Mouse (Mus musculus) heart, embryonic 13.5 days (tissue): ENCODE data around the gene Alg11. TPM values are rescaled to one million over a fixed set of nuclear protein-coding genes. Genes with fewer than 3 reads are reported as not detected.

Experiments used
- ATAC-seq: fragments of 200-750 bp; cut with Nextera tagmentation; 2 replicates; pipeline ENCODE4 v1.8.0; 2017; ENCODE audit warnings: moderate TSS enrichment; ENCODE audit not compliant: insufficient number of reproducible peaks, low FRiP score, low TSS enrichment; ENCODE audit errors: extremely low read depth
- H3K27ac ChIP-seq: fragments of 300-500 bp; sonication (generic); replicated peaks from 2 replicates; pipeline ENCODE4 v1.5.1; 2015; ENCODE audit warnings: moderate library complexity, mild to moderate bottlenecking, inconsistent platforms
- H3K27me3 ChIP-seq: fragments of 300-500 bp; sonication (generic); replicated peaks from 2 replicates; pipeline ENCODE4 v1.6.1; 2015; ENCODE audit warnings: mild to moderate bottlenecking, inconsistent platforms
- H3K36me3 ChIP-seq: fragments of 300-500 bp; sonication (generic); 2 replicates; pipeline ENCODE4 v1.6.1; 2015; ENCODE audit warnings: mild to moderate bottlenecking, inconsistent platforms
- H3K4me1 ChIP-seq: fragments of 300-500 bp; sonication (generic); 2 replicates; pipeline ENCODE4 v1.6.1; 2015; ENCODE audit warnings: inconsistent platforms
- H3K4me2 ChIP-seq: fragments of 300-500 bp; sonication (generic); 2 replicates; pipeline ENCODE4 v1.6.1; 2015; ENCODE audit warnings: inconsistent platforms, mild to moderate bottlenecking, moderate library complexity
- H3K4me3 ChIP-seq: fragments of 300-500 bp; sonication (generic); 2 replicates; pipeline ENCODE4 v1.5.1; 2015; ENCODE audit warnings: moderate library complexity, mild to moderate bottlenecking, inconsistent platforms
- H3K9ac ChIP-seq: fragments of 300-500 bp; sonication (generic); 2 replicates; pipeline ENCODE4 v1.6.1; 2015; ENCODE audit warnings: inconsistent platforms, mild to moderate bottlenecking, moderate library complexity
- H3K9me3 ChIP-seq: fragments of 300-500 bp; sonication (generic); 2 replicates; pipeline ENCODE4 v1.6.1; 2016; ENCODE audit warnings: inconsistent platforms
- WGBS: fragments of 180-500 bp; shearing (Covaris S2); methylation state at CpG from one replicate; pipeline ENCODE4 v1.1.7; 2015; ENCODE audit warnings: mixed read lengths; 5-methylcytosine and 5-hydroxymethylcytosine counted together
- polyA plus RNA-seq: library from polyadenylated mRNA; unstranded; fragments of >200 nt; fragmentation: Nextera tagmentation; extraction: Ambion mirVana; gene quantifications from 2 replicates; pipeline ENCODE4 v1.2.1, GENCODE M21; 2015

Gene Alg11
- polyA plus RNA-seq: 21.8 and 23.0 TPM in 2 replicates

- H3K36me3 ChIP-seq: peaks cover 35% of the 10 kb centered on the region
- ATAC-seq: peak; percentile 100
- H3K4me3 ChIP-seq: peak within 1 kb of the TSS; percentile 75
- H3K9ac ChIP-seq: peak within 1 kb of the TSS; percentile 83
- H3K4me1 ChIP-seq: peaks cover 6% of the 10 kb centered on the region
- H3K4me2 ChIP-seq: peak within 1 kb of the TSS; percentile 84
- WGBS: under 1% methylated on average over 32 of the region's 36 CpGs
- H3K27me3 ChIP-seq: peaks cover 27% of the 10 kb centered on the region
- H3K27ac ChIP-seq: peak within 1 kb of the TSS; percentile 40; the same call in 1 of the 2 replicates
- H3K9me3 ChIP-seq: no peaks in the 10 kb centered on the region
These were observed at the start of gene Alg11 for GRCm38 (mm10) chr8:22060446-22060889. Alg11 (plus strand) TSS chr8:22060721.

- Histone ChIP-seq H3K36me3 (no peaks in the 10 kb centered on the region), H3K27ac (no peak overlapping the region), H3K9me3 (no peaks in the 10 kb centered on the region), H3K4me1 (no peaks in the 10 kb centered on the region), H3K4me2 (no peak overlapping the region), H3K4me3 (no peak overlapping the region), H3K9ac (no peak overlapping the region), H3K27me3 (no peaks in the 10 kb centered on the region)
- ATAC-seq: no peak
- 78% methylated on average over 24 of the region's 24 CpGs for WGBS
These were observed 47.4 kb upstream of the Alg11 start for GRCm38 (mm10) chr8:22013034-22013707.

GRCm38 (mm10) chr8:22017731-22018130 lies 42.8 kb upstream of the Alg11 start:
- H3K9ac ChIP-seq: no peak overlapping the region
- no peaks in the 10 kb centered on the region for H3K36me3 ChIP-seq
- H3K27ac ChIP-seq: no peak overlapping the region
- no peaks in the 10 kb centered on the region for H3K4me1 ChIP-seq
- H3K4me3 ChIP-seq: no peak overlapping the region
- 76% methylated on average over 7 of the region's 7 CpGs for WGBS
- no peaks in the 10 kb centered on the region for H3K9me3 ChIP-seq
- no peak for ATAC-seq
- no peak overlapping the region for H3K4me2 ChIP-seq
- H3K27me3 ChIP-seq: no peaks in the 10 kb centered on the region

- Histone ChIP-seq H3K9ac (no peak overlapping the region), H3K36me3 (no peaks in the 10 kb centered on the region), H3K27me3 (no peaks in the 10 kb centered on the region), H3K4me1 (no peaks in the 10 kb centered on the region), H3K27ac (no peak overlapping the region), H3K4me2 (no peak overlapping the region), H3K4me3 (no peak overlapping the region), H3K9me3 (no peaks in the 10 kb centered on the region)
- WGBS: 70% methylated on average over 5 of the region's 5 CpGs
- no peak for ATAC-seq
These were observed 41.0 kb upstream of the Alg11 start for GRCm38 (mm10) chr8:22019498-22019897.

- no peak overlapping the region for H3K27ac ChIP-seq
- no peaks in the 10 kb centered on the region for H3K36me3 ChIP-seq
- no peak for ATAC-seq
- WGBS: 54% methylated on average over 7 of the region's 7 CpGs
- H3K9ac ChIP-seq: no peak overlapping the region
- H3K4me3 ChIP-seq: no peak overlapping the region
- H3K4me1 ChIP-seq: no peaks in the 10 kb centered on the region
- no peaks in the 10 kb centered on the region for H3K9me3 ChIP-seq
- H3K27me3 ChIP-seq: no peaks in the 10 kb centered on the region
- no peak overlapping the region for H3K4me2 ChIP-seq
These were observed 38.3 kb upstream of the Alg11 start for GRCm38 (mm10) chr8:22022244-22022643.

- no peak for ATAC-seq
- Histone ChIP-seq H3K27me3 (no peaks in the 10 kb centered on the region), H3K9ac (no peak overlapping the region), H3K36me3 (no peaks in the 10 kb centered on the region), H3K4me2 (no peak overlapping the region), H3K9me3 (no peaks in the 10 kb centered on the region), H3K4me1 (no peaks in the 10 kb centered on the region), H3K4me3 (no peak overlapping the region), H3K27ac (no peak overlapping the region)
- WGBS: 66% methylated on average over 4 of the region's 4 CpGs
These were observed 35.3 kb upstream of the Alg11 start for GRCm38 (mm10) chr8:22025241-22025640.

- Histone ChIP-seq H3K9me3 (no peaks in the 10 kb centered on the region), H3K9ac (no peak overlapping the region), H3K36me3 (no peaks in the 10 kb centered on the region), H3K4me3 (no peak overlapping the region), H3K27me3 (no peaks in the 10 kb centered on the region), H3K4me2 (no peak overlapping the region), H3K27ac (no peak overlapping the region), H3K4me1 (no peaks in the 10 kb centered on the region)
- 75% methylated on average over 3 of the region's 3 CpGs for WGBS
- ATAC-seq: no peak
These were observed 31.5 kb upstream of the Alg11 start for GRCm38 (mm10) chr8:22028973-22029372.

GRCm38 (mm10) chr8:22030990-22031389 lies 29.5 kb upstream of the Alg11 start:
- Histone ChIP-seq H3K4me2 (no peak overlapping the region), H3K9ac (no peak overlapping the region), H3K36me3 (no peaks in the 10 kb centered on the region), H3K27ac (no peak overlapping the region), H3K4me1 (no peaks in the 10 kb centered on the region), H3K27me3 (no peaks in the 10 kb centered on the region), H3K9me3 (no peaks in the 10 kb centered on the region), H3K4me3 (no peak overlapping the region)
- no peak for ATAC-seq
- WGBS: 70% methylated on average over 3 of the region's 3 CpGs

- H3K4me2 ChIP-seq: no peak overlapping the region
- no peak overlapping the region for H3K4me3 ChIP-seq
- H3K36me3 ChIP-seq: no peaks in the 10 kb centered on the region
- no peak for ATAC-seq
- no peaks in the 10 kb centered on the region for H3K9me3 ChIP-seq
- 89% methylated on average over 9 of the region's 9 CpGs for WGBS
- no peak overlapping the region for H3K9ac ChIP-seq
- peaks cover 7% of the 10 kb centered on the region; the same call in 1 of the 2 replicates for H3K4me1 ChIP-seq
- H3K27me3 ChIP-seq: peaks cover 13% of the 10 kb centered on the region
- H3K27ac ChIP-seq: no peak overlapping the region
These were observed 24.4 kb upstream of the Alg11 start for GRCm38 (mm10) chr8:22036137-22036536.

- H3K9me3 ChIP-seq: no peaks in the 10 kb centered on the region
- no peak overlapping the region for H3K4me2 ChIP-seq
- no peak for ATAC-seq
- no peak overlapping the region for H3K9ac ChIP-seq
- peaks cover 7% of the 10 kb centered on the region; the same call in 1 of the 2 replicates for H3K4me1 ChIP-seq
- H3K27ac ChIP-seq: no peak overlapping the region
- WGBS: 55% methylated on average over 7 of the region's 7 CpGs
- H3K36me3 ChIP-seq: no peaks in the 10 kb centered on the region
- H3K4me3 ChIP-seq: no peak overlapping the region
- peaks cover 13% of the 10 kb centered on the region for H3K27me3 ChIP-seq
These were observed 23.5 kb upstream of the Alg11 start for GRCm38 (mm10) chr8:22037022-22037421.

- peak overlapping the region; percentile 8; the same call in 1 of the 2 replicates for H3K9ac ChIP-seq
- 17% methylated on average over 15 of the region's 15 CpGs for whole genome bisulfite sequencing
- no peak overlapping the region for H3K27ac ChIP-seq
- H3K27me3 ChIP-seq: peaks cover 13% of the 10 kb centered on the region
- H3K4me1 ChIP-seq: peaks cover 11% of the 10 kb centered on the region; the same call in 1 of the 2 replicates
- H3K9me3 ChIP-seq: no peaks in the 10 kb centered on the region
- peak overlapping the region; percentile 13; the same call in 1 of the 2 replicates for H3K4me3 ChIP-seq
- H3K36me3 ChIP-seq: no peaks in the 10 kb centered on the region
- ATAC-seq: no peak
- peak overlapping the region; percentile 33 for H3K4me2 ChIP-seq
These were observed 20.9 kb upstream of the Alg11 start for GRCm38 (mm10) chr8:22039468-22040152.
